Mouse (Mus musculus): ENCODE data around the gene Spdef. TPM values are rescaled to one million over a fixed set of nuclear protein-coding genes. Genes with fewer than 3 reads are reported as not detected.

Gene Spdef
- polyA plus RNA-seq, 1 experiment: 57.5 TPM

- Histone ChIP-seq H3K27me3 (ENCODE audit: control insufficient read depth, insufficient read depth, low read length) (peaks cover 3% of the 10 kb centered on the region; the same call in 1 of the 2 replicates), H3K4me1 (ENCODE audit: control insufficient read depth, insufficient read depth, insufficient read length, low read length) (no peaks in the 10 kb centered on the region), H3K27ac (ENCODE audit: insufficient read depth, low read depth, low read length) (no peak overlapping the region), H3K4me3 (ENCODE audit: low read depth, low read length) (0 out of 2 replicates have a peak overlapping the region, but pooled peaks have one; percentile 41), H3K36me3 (ENCODE audit: control insufficient read depth, insufficient read depth, low read length) (no peaks in the 10 kb centered on the region)
- no peak for TF ChIP-seq POLR2A (IDR thresholded peaks at IDR 0.05; ENCODE audit: low read depth, low read length)
- TF ChIP-seq CTCF (IDR thresholded peaks at IDR 0.05; ENCODE audit: extremely low read depth, insufficient read length, insufficient replicate concordance, low read depth, low read length): no peak
- WGBS: 38% methylated on average over 10 of the region's 10 CpGs
Observed at GRCm38 (mm10) chr17:27725412-27725811, 3.3 kb downstream of the Spdef start.

GRCm38 (mm10) chr17:27725011-27725410, 3.7 kb downstream of the Spdef start:
- no peak overlapping the region for H3K4me3 ChIP-seq (ENCODE audit: low read depth, low read length)
- H3K4me1 ChIP-seq (ENCODE audit: control insufficient read depth, insufficient read depth, insufficient read length, low read length): peaks cover 2% of the 10 kb centered on the region; the same call in 1 of the 2 replicates
- TF ChIP-seq POLR2A (IDR thresholded peaks at IDR 0.05; ENCODE audit: low read depth, low read length): no peak
- TF ChIP-seq CTCF (IDR thresholded peaks at IDR 0.05; ENCODE audit: extremely low read depth, insufficient read length, insufficient replicate concordance, low read depth, low read length): no peak
- H3K27me3 ChIP-seq (ENCODE audit: control insufficient read depth, insufficient read depth, low read length): peaks cover 3% of the 10 kb centered on the region; the same call in 1 of the 2 replicates
- 51% methylated on average over 10 of the region's 10 CpGs for WGBS
- no peaks in the 10 kb centered on the region for H3K36me3 ChIP-seq (ENCODE audit: control insufficient read depth, insufficient read depth, low read length)
- no peak overlapping the region for H3K27ac ChIP-seq (ENCODE audit: insufficient read depth, low read depth, low read length)

GRCm38 (mm10) chr17:27724327-27724726, 4.4 kb downstream of the Spdef start:
- Histone ChIP-seq H3K36me3 (ENCODE audit: control insufficient read depth, insufficient read depth, low read length) (no peaks in the 10 kb centered on the region), H3K4me1 (ENCODE audit: control insufficient read depth, insufficient read depth, insufficient read length, low read length) (peaks cover 6% of the 10 kb centered on the region), H3K4me3 (ENCODE audit: low read depth, low read length) (no peak overlapping the region), H3K27ac (ENCODE audit: insufficient read depth, low read depth, low read length) (no peak overlapping the region), H3K27me3 (ENCODE audit: control insufficient read depth, insufficient read depth, low read length) (peaks cover 3% of the 10 kb centered on the region; the same call in 1 of the 2 replicates)
- WGBS: 29% methylated on average over 3 of the region's 3 CpGs
- TF ChIP-seq POLR2A (IDR thresholded peaks at IDR 0.05; ENCODE audit: low read depth, low read length) (no peak), CTCF (IDR thresholded peaks at IDR 0.05; ENCODE audit: extremely low read depth, insufficient read length, insufficient replicate concordance, low read depth, low read length) (no peak)

GRCm38 (mm10) chr17:27721125-27721664, 7.6 kb downstream of the Spdef start:
- Histone ChIP-seq H3K4me1 (ENCODE audit: control insufficient read depth, insufficient read depth, insufficient read length, low read length) (peaks cover 20% of the 10 kb centered on the region), H3K4me3 (ENCODE audit: low read depth, low read length) (no peak overlapping the region), H3K27ac (ENCODE audit: insufficient read depth, low read depth, low read length) (no peak overlapping the region), H3K27me3 (ENCODE audit: control insufficient read depth, insufficient read depth, low read length) (peaks cover 3% of the 10 kb centered on the region; the same call in 1 of the 2 replicates), H3K36me3 (ENCODE audit: control insufficient read depth, insufficient read depth, low read length) (no peaks in the 10 kb centered on the region)
- TF ChIP-seq CTCF (IDR thresholded peaks at IDR 0.05; ENCODE audit: extremely low read depth, insufficient read length, insufficient replicate concordance, low read depth, low read length): no peak
- no peak for TF ChIP-seq POLR2A (IDR thresholded peaks at IDR 0.05; ENCODE audit: low read depth, low read length)
- 64% methylated on average over 9 of the region's 9 CpGs for WGBS

- H3K4me1 ChIP-seq (ENCODE audit: control insufficient read depth, insufficient read depth, insufficient read length, low read length): peaks cover 20% of the 10 kb centered on the region
- TF ChIP-seq CTCF (IDR thresholded peaks at IDR 0.05; ENCODE audit: extremely low read depth, insufficient read length, insufficient replicate concordance, low read depth, low read length): no peak
- no peak for TF ChIP-seq POLR2A (IDR thresholded peaks at IDR 0.05; ENCODE audit: low read depth, low read length)
- no peaks in the 10 kb centered on the region for H3K36me3 ChIP-seq (ENCODE audit: control insufficient read depth, insufficient read depth, low read length)
- H3K4me3 ChIP-seq (ENCODE audit: low read depth, low read length): no peak overlapping the region
- peaks cover 1% of the 10 kb centered on the region; the same call in 1 of the 2 replicates for H3K27me3 ChIP-seq (ENCODE audit: control insufficient read depth, insufficient read depth, low read length)
- no peak overlapping the region for H3K27ac ChIP-seq (ENCODE audit: insufficient read depth, low read depth, low read length)
- WGBS: 60% methylated on average over 9 of the region's 9 CpGs
Observed at GRCm38 (mm10) chr17:27720326-27720725, 8.4 kb downstream of the Spdef start.

- H3K4me1 ChIP-seq (ENCODE audit: control insufficient read depth, insufficient read depth, insufficient read length, low read length): peaks cover 20% of the 10 kb centered on the region
- no peak for TF ChIP-seq POLR2A (IDR thresholded peaks at IDR 0.05; ENCODE audit: low read depth, low read length)
- TF ChIP-seq CTCF (IDR thresholded peaks at IDR 0.05; ENCODE audit: extremely low read depth, insufficient read length, insufficient replicate concordance, low read depth, low read length): no peak
- H3K36me3 ChIP-seq (ENCODE audit: control insufficient read depth, insufficient read depth, low read length): no peaks in the 10 kb centered on the region
- 23% methylated on average over 14 of the region's 14 CpGs for WGBS
- no peak overlapping the region for H3K27ac ChIP-seq (ENCODE audit: insufficient read depth, low read depth, low read length)
- H3K27me3 ChIP-seq (ENCODE audit: control insufficient read depth, insufficient read depth, low read length): no peaks in the 10 kb centered on the region
- no peak overlapping the region for H3K4me3 ChIP-seq (ENCODE audit: low read depth, low read length)
Observed at GRCm38 (mm10) chr17:27719663-27720062, 9.1 kb downstream of the Spdef start.

GRCm38 (mm10) chr17:27718250-27718649, 10.5 kb downstream of the Spdef start:
- H3K4me1 ChIP-seq (ENCODE audit: control insufficient read depth, insufficient read depth, insufficient read length, low read length): peaks cover 20% of the 10 kb centered on the region
- H3K4me3 ChIP-seq (ENCODE audit: low read depth, low read length): no peak overlapping the region
- no peaks in the 10 kb centered on the region for H3K36me3 ChIP-seq (ENCODE audit: control insufficient read depth, insufficient read depth, low read length)
- WGBS: 77% methylated on average over 5 of the region's 5 CpGs
- H3K27me3 ChIP-seq (ENCODE audit: control insufficient read depth, insufficient read depth, low read length): no peaks in the 10 kb centered on the region
- no peak overlapping the region for H3K27ac ChIP-seq (ENCODE audit: insufficient read depth, low read depth, low read length)
- TF ChIP-seq CTCF (IDR thresholded peaks at IDR 0.05; ENCODE audit: extremely low read depth, insufficient read length, insufficient replicate concordance, low read depth, low read length) (no peak), POLR2A (IDR thresholded peaks at IDR 0.05; ENCODE audit: low read depth, low read length) (no peak)
